Mouse (Mus musculus): ENCODE measurements around the gene Erbb2. TPM values are rescaled to one million over a fixed set of nuclear protein-coding genes. Genes with fewer than 3 reads are reported as not detected.

Gene Erbb2
- polyA plus RNA-seq, 1 experiment from 2014 or later: 26.5 TPM

- no peaks in the 10 kb centered on the region; the same call in 1 of the 2 replicates for H3K4me1 ChIP-seq (ENCODE audit: control insufficient read depth, insufficient read depth, low read length)
- 89% methylated on average over 9 of the region's 9 CpGs for WGBS
These were observed 23.5 kb downstream of the Erbb2 start for GRCm38 (mm10) chr11:98435723-98436122.

GRCm38 (mm10) chr11:98437441-98437840 is 25.2 kb downstream of the Erbb2 start:
- DNase-seq (ENCODE audit: low spot score): no peak
- H3K4me1 ChIP-seq (ENCODE audit: control insufficient read depth, insufficient read depth, low read length): no peaks in the 10 kb centered on the region; the same call in 1 of the 2 replicates
- no peak overlapping the region for H3K4me2 ChIP-seq (ENCODE audit: low read depth, low read length)
- no peak overlapping the region for H3K9ac ChIP-seq (replicated peaks; ENCODE audit: low read length)
- WGBS: 83% methylated on average over 6 of the region's 6 CpGs
- H3K27ac ChIP-seq (replicated peaks; ENCODE audit: low read depth, low read length): no peak overlapping the region
- H3K9me3 ChIP-seq (replicated peaks; ENCODE audit: control insufficient read depth, low read length): no peaks in the 10 kb centered on the region
- ATAC-seq (replicated peaks; ENCODE audit: insufficient number of reproducible peaks, low FRiP score, low TSS enrichment, low read depth): no peak
- H3K36me3 ChIP-seq (replicated peaks; ENCODE audit: control insufficient read depth, insufficient read depth, low read depth, low read length): no peaks in the 10 kb centered on the region; the same call in 1 of the 2 replicates
- no peak overlapping the region for H3K4me3 ChIP-seq (ENCODE audit: low read depth, low read length)
- no peaks in the 10 kb centered on the region for H3K27me3 ChIP-seq (ENCODE audit: control insufficient read depth, insufficient read depth, low read length)

More at GRCm38 (mm10) chr11:98435723-98436122, 23.5 kb downstream of the Erbb2 start:
- no peak overlapping the region for H3K9ac ChIP-seq (replicated peaks; ENCODE audit: low read length)
- no peak overlapping the region for H3K27ac ChIP-seq (replicated peaks; ENCODE audit: low read depth, low read length)
- no peak overlapping the region for H3K4me2 ChIP-seq (ENCODE audit: low read depth, low read length)
- ATAC-seq (replicated peaks; ENCODE audit: insufficient number of reproducible peaks, low FRiP score, low TSS enrichment, low read depth): no peak
- no peaks in the 10 kb centered on the region for H3K27me3 ChIP-seq (ENCODE audit: control insufficient read depth, insufficient read depth, low read length)
- no peak for DNase-seq (ENCODE audit: low spot score)
- H3K36me3 ChIP-seq (replicated peaks; ENCODE audit: control insufficient read depth, insufficient read depth, low read depth, low read length): no peaks in the 10 kb centered on the region; the same call in 1 of the 2 replicates
- no peak overlapping the region for H3K4me3 ChIP-seq (ENCODE audit: low read depth, low read length)
- H3K9me3 ChIP-seq (replicated peaks; ENCODE audit: control insufficient read depth, low read length): no peaks in the 10 kb centered on the region

- Histone ChIP-seq H3K36me3 (replicated peaks; ENCODE audit: control insufficient read depth, insufficient read depth, low read depth, low read length) (no peaks in the 10 kb centered on the region; the same call in 1 of the 2 replicates), H3K9me3 (replicated peaks; ENCODE audit: control insufficient read depth, low read length) (no peaks in the 10 kb centered on the region), H3K4me2 (ENCODE audit: low read depth, low read length) (peak within 1 kb of the TSS; percentile 82), H3K27ac (replicated peaks; ENCODE audit: low read depth, low read length) (peak within 1 kb of the TSS; percentile 1; the same call in 1 of the 2 replicates), H3K4me3 (ENCODE audit: low read depth, low read length) (peak within 1 kb of the TSS; percentile 51), H3K9ac (replicated peaks; ENCODE audit: low read length) (peak within 1 kb of the TSS; percentile 40), H3K4me1 (ENCODE audit: control insufficient read depth, insufficient read depth, low read length) (no peaks in the 10 kb centered on the region; the same call in 1 of the 2 replicates), H3K27me3 (ENCODE audit: control insufficient read depth, insufficient read depth, low read length) (no peaks in the 10 kb centered on the region)
- DNase-seq (ENCODE audit: low spot score) (peak; percentile 92), ATAC-seq (replicated peaks; ENCODE audit: insufficient number of reproducible peaks, low FRiP score, low TSS enrichment, low read depth) (peak; percentile 89)
- WGBS: 4% methylated on average over 43 of the region's 43 CpGs
These were observed 26.3 kb downstream of the Erbb2 start, which contains the start of gene Mien1 for GRCm38 (mm10) chr11:98438331-98439158. Mien1 (minus strand) TSS chr11:98438991.

GRCm38 (mm10) chr11:98443688-98444087 is 31.4 kb downstream of the Erbb2 start:
- no peaks in the 10 kb centered on the region for H3K9me3 ChIP-seq (replicated peaks; ENCODE audit: control insufficient read depth, low read length)
- H3K4me3 ChIP-seq (ENCODE audit: low read depth, low read length): no peak overlapping the region
- no peaks in the 10 kb centered on the region; the same call in 1 of the 2 replicates for H3K4me1 ChIP-seq (ENCODE audit: control insufficient read depth, insufficient read depth, low read length)
- ATAC-seq (replicated peaks; ENCODE audit: insufficient number of reproducible peaks, low FRiP score, low TSS enrichment, low read depth): no peak
- no peak overlapping the region for H3K4me2 ChIP-seq (ENCODE audit: low read depth, low read length)
- no peak overlapping the region for H3K9ac ChIP-seq (replicated peaks; ENCODE audit: low read length)
- no peak for DNase-seq (ENCODE audit: low spot score)
- no peak overlapping the region for H3K27ac ChIP-seq (replicated peaks; ENCODE audit: low read depth, low read length)
- H3K27me3 ChIP-seq (ENCODE audit: control insufficient read depth, insufficient read depth, low read length): peaks cover 13% of the 10 kb centered on the region
- 94% methylated on average over 1 of the region's 1 CpGs for WGBS
- H3K36me3 ChIP-seq (replicated peaks; ENCODE audit: control insufficient read depth, insufficient read depth, low read depth, low read length): no peaks in the 10 kb centered on the region

GRCm38 (mm10) chr11:98445238-98445637 is 33.0 kb downstream of the Erbb2 start:
- H3K9ac ChIP-seq (replicated peaks; ENCODE audit: low read length): no peak overlapping the region
- no peak for ATAC-seq (replicated peaks; ENCODE audit: insufficient number of reproducible peaks, low FRiP score, low TSS enrichment, low read depth)
- no peaks in the 10 kb centered on the region; the same call in 1 of the 2 replicates for H3K4me1 ChIP-seq (ENCODE audit: control insufficient read depth, insufficient read depth, low read length)
- no peak overlapping the region for H3K27ac ChIP-seq (replicated peaks; ENCODE audit: low read depth, low read length)
- no peak overlapping the region for H3K4me2 ChIP-seq (ENCODE audit: low read depth, low read length)
- no peak overlapping the region for H3K4me3 ChIP-seq (ENCODE audit: low read depth, low read length)
- no peak for DNase-seq (ENCODE audit: low spot score)
- H3K27me3 ChIP-seq (ENCODE audit: control insufficient read depth, insufficient read depth, low read length): peaks cover 14% of the 10 kb centered on the region
- H3K36me3 ChIP-seq (replicated peaks; ENCODE audit: control insufficient read depth, insufficient read depth, low read depth, low read length): no peaks in the 10 kb centered on the region
- no peaks in the 10 kb centered on the region for H3K9me3 ChIP-seq (replicated peaks; ENCODE audit: control insufficient read depth, low read length)
- WGBS: 55% methylated on average over 1 of the region's 1 CpGs

GRCm38 (mm10) chr11:98445679-98446078 is 33.4 kb downstream of the Erbb2 start:
- H3K4me1 ChIP-seq (ENCODE audit: control insufficient read depth, insufficient read depth, low read length): no peaks in the 10 kb centered on the region; the same call in 1 of the 2 replicates
- no peaks in the 10 kb centered on the region for H3K36me3 ChIP-seq (replicated peaks; ENCODE audit: control insufficient read depth, insufficient read depth, low read depth, low read length)
- no peaks in the 10 kb centered on the region for H3K9me3 ChIP-seq (replicated peaks; ENCODE audit: control insufficient read depth, low read length)
- no peak overlapping the region for H3K4me3 ChIP-seq (ENCODE audit: low read depth, low read length)
- no peak overlapping the region for H3K4me2 ChIP-seq (ENCODE audit: low read depth, low read length)
- no peak for ATAC-seq (replicated peaks; ENCODE audit: insufficient number of reproducible peaks, low FRiP score, low TSS enrichment, low read depth)
- no peak overlapping the region for H3K27ac ChIP-seq (replicated peaks; ENCODE audit: low read depth, low read length)
- 46% methylated on average over 4 of the region's 4 CpGs for WGBS
- H3K27me3 ChIP-seq (ENCODE audit: control insufficient read depth, insufficient read depth, low read length): peaks cover 14% of the 10 kb centered on the region
- no peak for DNase-seq (ENCODE audit: low spot score)
- H3K9ac ChIP-seq (replicated peaks; ENCODE audit: low read length): no peak overlapping the region

- Histone ChIP-seq H3K9ac (replicated peaks; ENCODE audit: low read length) (peak within 1 kb of the TSS; percentile 4; the same call in 1 of the 2 replicates), H3K9me3 (replicated peaks; ENCODE audit: control insufficient read depth, low read length) (no peaks in the 10 kb centered on the region), H3K4me2 (ENCODE audit: low read depth, low read length) (0 out of 2 replicates have a peak within 1 kb of the TSS, but pooled peaks have one; percentile 13), H3K4me3 (ENCODE audit: low read depth, low read length) (peak within 1 kb of the TSS; percentile 11; the same call in 1 of the 2 replicates), H3K4me1 (ENCODE audit: control insufficient read depth, insufficient read depth, low read length) (no peaks in the 10 kb centered on the region; the same call in 1 of the 2 replicates), H3K36me3 (replicated peaks; ENCODE audit: control insufficient read depth, insufficient read depth, low read depth, low read length) (no peaks in the 10 kb centered on the region), H3K27ac (replicated peaks; ENCODE audit: low read depth, low read length) (no peak within 1 kb of the TSS), H3K27me3 (ENCODE audit: control insufficient read depth, insufficient read depth, low read length) (peaks cover 14% of the 10 kb centered on the region)
- WGBS: 4% methylated on average over 5 of the region's 5 CpGs
- ATAC-seq (replicated peaks; ENCODE audit: insufficient number of reproducible peaks, low FRiP score, low TSS enrichment, low read depth) (0 out of 2 replicates have a peak, but pooled peaks have one; percentile 3), DNase-seq (ENCODE audit: low spot score) (peak; percentile 36)
These were observed 33.9 kb downstream of the Erbb2 start, which contains the start of gene Grb7 for GRCm38 (mm10) chr11:98446213-98446561. Grb7 (plus strand) TSS chr11:98446394.

All from embryonic facial prominence, embryonic 11.5 days (tissue).